Mouse (Mus musculus) brown adipose tissue, adult 24 weeks (tissue): Measurements from ENCODE around the gene Polr3e. TPM values are rescaled to one million over a fixed set of nuclear protein-coding genes. Genes with fewer than 3 reads are reported as not detected.

Experiments
- H3K27ac ChIP-seq: fragments of 200-500 bp; replicated peaks from 2 replicates; pipeline ENCODE4 v1.5.1; 2012; ENCODE audit warnings: low read depth, mild to moderate bottlenecking, low read length
- H3K4me1 ChIP-seq: fragments of 200-500 bp; 2 replicates; pipeline ENCODE4 v1.6.1; 2012; ENCODE audit warnings: low read length, mixed read lengths; ENCODE audit not compliant: control insufficient read depth, insufficient read depth, insufficient read length
- H3K4me3 ChIP-seq: fragments of 200-500 bp; 2 replicates; pipeline ENCODE4 v1.5.1; 2012; ENCODE audit warnings: low read depth, mild to moderate bottlenecking, low read length, moderate library complexity; ENCODE audit not compliant: insufficient read depth
- polyA plus RNA-seq: library from polyadenylated mRNA; stranded (reverse); fragments of >200 nt; gene quantifications from 2 replicates; pipeline ENCODE4 v1.2.4, GENCODE M21; 2012; ENCODE audit not compliant: missing spikeins, insufficient read depth, insufficient read length

Gene Polr3e
- 6.1 and 7.9 TPM in 2 replicates for polyA plus RNA-seq

- Histone ChIP-seq H3K4me3 (peak within 1 kb of the TSS; percentile 93), H3K4me1 (no peaks in the 10 kb centered on the region), H3K27ac (peak within 1 kb of the TSS; percentile 43)
These were observed at the start of gene Polr3e for GRCm38 (mm10) chr7:120917592-120918461. Gene Polr3e, plus strand, starts transcription at chr7:120917744.

GRCm38 (mm10) chr7:120869883-120870282 is 47.7 kb upstream of the Polr3e start:
- 0 out of 2 replicates have a peak overlapping the region, but pooled peaks have one; percentile 53 for H3K27ac ChIP-seq
- no peak overlapping the region for H3K4me3 ChIP-seq
- peaks cover 14% of the 10 kb centered on the region for H3K4me1 ChIP-seq

GRCm38 (mm10) chr7:120870431-120871008 is 47.0 kb upstream of the Polr3e start:
- Histone ChIP-seq H3K4me3 (no peak overlapping the region), H3K27ac (no peak overlapping the region), H3K4me1 (peaks cover 11% of the 10 kb centered on the region)

GRCm38 (mm10) chr7:120873083-120873482 is 44.5 kb upstream of the Polr3e start:
- no peak overlapping the region for H3K4me3 ChIP-seq
- peaks cover 4% of the 10 kb centered on the region; the same call in 1 of the 2 replicates for H3K4me1 ChIP-seq
- H3K27ac ChIP-seq = no peak overlapping the region

GRCm38 (mm10) chr7:120874021-120874420 is 43.5 kb upstream of the Polr3e start:
- no peak overlapping the region for H3K4me3 ChIP-seq
- H3K27ac ChIP-seq = 0 out of 2 replicates have a peak overlapping the region, but pooled peaks have one; percentile 14
- peaks cover 4% of the 10 kb centered on the region; the same call in 1 of the 2 replicates for H3K4me1 ChIP-seq

GRCm38 (mm10) chr7:120874764-120875539 is 42.6 kb upstream of the Polr3e start:
- H3K27ac ChIP-seq = no peak overlapping the region
- peaks cover 4% of the 10 kb centered on the region; the same call in 1 of the 2 replicates for H3K4me1 ChIP-seq
- H3K4me3 ChIP-seq = no peak overlapping the region

- Histone ChIP-seq H3K27ac (no peak overlapping the region), H3K4me1 (peaks cover 4% of the 10 kb centered on the region; the same call in 1 of the 2 replicates), H3K4me3 (no peak overlapping the region)
These were observed 41.8 kb upstream of the Polr3e start for GRCm38 (mm10) chr7:120875540-120876388.

GRCm38 (mm10) chr7:120878271-120878670 is 39.3 kb upstream of the Polr3e start:
- Histone ChIP-seq H3K4me3 (no peak overlapping the region), H3K4me1 (peaks cover 4% of the 10 kb centered on the region; the same call in 1 of the 2 replicates), H3K27ac (no peak overlapping the region)

GRCm38 (mm10) chr7:120879972-120880371 is 37.6 kb upstream of the Polr3e start:
- H3K4me1 ChIP-seq = peaks cover 4% of the 10 kb centered on the region; the same call in 1 of the 2 replicates
- H3K4me3 ChIP-seq = no peak overlapping the region
- no peak overlapping the region for H3K27ac ChIP-seq

GRCm38 (mm10) chr7:120880770-120881169 is 36.8 kb upstream of the Polr3e start:
- H3K4me3 ChIP-seq = no peak overlapping the region
- H3K4me1 ChIP-seq = peaks cover 4% of the 10 kb centered on the region; the same call in 1 of the 2 replicates
- no peak overlapping the region for H3K27ac ChIP-seq

- no peak overlapping the region for H3K4me3 ChIP-seq
- H3K27ac ChIP-seq = no peak overlapping the region
These were observed 36.1 kb upstream of the Polr3e start for GRCm38 (mm10) chr7:120881451-120881850.

GRCm38 (mm10) chr7:120882674-120883073 is 34.9 kb upstream of the Polr3e start:
- no peak overlapping the region for H3K4me3 ChIP-seq
- no peak overlapping the region for H3K27ac ChIP-seq
- H3K4me1 ChIP-seq = peaks cover 4% of the 10 kb centered on the region; the same call in 1 of the 2 replicates

More at GRCm38 (mm10) chr7:120881451-120881850, 36.1 kb upstream of the Polr3e start:
- peaks cover 4% of the 10 kb centered on the region; the same call in 1 of the 2 replicates for H3K4me1 ChIP-seq

GRCm38 (mm10) chr7:120883523-120884290 is 33.8 kb upstream of the Polr3e start:
- H3K4me1 ChIP-seq = peaks cover 4% of the 10 kb centered on the region; the same call in 1 of the 2 replicates
- no peak overlapping the region for H3K27ac ChIP-seq
- H3K4me3 ChIP-seq = no peak overlapping the region
